Mouse (Mus musculus) inflammation-experienced regulatory T-cells, adult 6 months (primary cell): ENCODE measurements at regions not wholly inside any gene's neighbourhood (a gene's known extent, or its start where the extent isn't known, plus 50 kb on each side); places are given as distances from the start of the nearest gene placed in this dataset.

ENCODE experiments used
- ATAC-seq: one replicate; pipeline ENCODE4 v1.8.0; 2017

DNA sequence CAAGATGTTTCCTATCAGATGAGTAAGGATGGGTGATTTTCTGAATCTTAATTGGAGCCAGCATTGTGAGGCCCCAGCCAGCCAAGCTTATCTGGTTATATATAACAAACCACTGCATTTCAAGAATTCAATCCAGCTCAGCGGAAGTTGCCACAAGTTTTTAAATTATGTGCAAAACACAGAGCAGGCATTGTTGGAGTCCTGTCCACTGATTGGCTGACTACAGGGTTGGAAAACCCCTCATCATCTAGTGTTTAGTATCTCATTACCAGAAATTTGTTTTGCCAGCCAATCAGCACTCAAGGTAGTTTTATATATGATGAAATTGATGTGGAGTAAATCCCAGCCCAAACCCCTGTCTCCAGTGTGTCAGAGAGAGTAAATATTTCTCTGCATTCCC lies 578.5 kb upstream of the Intu start:
- no peak for ATAC-seq

DNA sequence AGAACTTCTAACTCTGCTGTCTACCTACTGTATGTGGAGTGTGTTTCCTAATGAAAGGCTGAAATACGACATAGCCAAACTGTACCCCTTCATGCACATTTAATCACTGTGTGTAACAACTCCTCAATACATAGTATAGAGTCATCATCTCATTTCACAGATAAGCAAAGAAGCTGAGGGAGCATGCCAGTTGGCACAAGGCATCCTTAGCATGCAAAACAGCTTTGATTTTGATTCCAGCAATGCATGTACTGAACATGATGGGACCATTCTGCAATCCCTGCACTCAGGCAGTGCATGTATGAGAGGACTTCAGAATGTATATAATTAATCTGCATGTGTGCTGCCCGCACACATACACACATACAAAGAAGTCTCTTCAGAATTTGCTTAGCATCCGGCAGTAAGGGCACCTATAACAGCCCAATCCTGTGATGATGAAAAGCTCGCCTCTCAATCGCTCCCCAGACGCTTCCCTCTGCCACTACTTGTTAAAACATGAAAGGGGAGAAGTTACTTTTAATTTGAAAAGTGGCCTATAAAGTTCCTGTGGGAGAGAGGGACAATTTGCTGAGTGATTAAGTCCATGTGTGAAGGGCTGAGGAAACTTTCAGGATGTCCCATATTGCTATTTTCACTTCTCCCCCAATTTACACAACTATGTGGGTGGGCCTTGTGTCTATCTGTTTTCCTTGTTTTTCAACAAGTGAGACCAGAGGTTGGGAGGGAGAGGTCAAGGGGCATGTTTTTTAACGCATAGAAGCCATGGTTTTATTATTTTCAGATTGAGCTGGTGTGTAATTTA lies 569.0 kb upstream of the Intu start:
- no peak for ATAC-seq

DNA sequence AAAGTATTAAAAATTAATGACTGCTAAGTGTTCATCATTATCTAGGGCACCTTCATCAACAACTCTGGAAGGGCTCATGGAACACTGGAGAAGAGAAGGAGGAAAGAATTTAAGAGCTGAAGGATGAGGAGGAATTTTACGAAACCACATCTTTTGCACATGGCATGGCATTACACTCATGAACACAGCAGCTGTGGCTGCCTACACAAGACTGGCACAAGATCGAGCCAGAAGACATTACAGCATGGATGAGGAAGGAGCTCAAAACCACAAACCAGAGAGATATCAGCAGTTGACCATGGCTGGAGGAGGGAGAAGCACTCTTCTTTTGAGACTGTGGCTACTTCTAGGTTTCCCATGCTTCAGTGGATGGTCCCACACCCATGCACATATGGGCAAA lies 565.7 kb upstream of the Intu start:
- no peak for ATAC-seq

DNA sequence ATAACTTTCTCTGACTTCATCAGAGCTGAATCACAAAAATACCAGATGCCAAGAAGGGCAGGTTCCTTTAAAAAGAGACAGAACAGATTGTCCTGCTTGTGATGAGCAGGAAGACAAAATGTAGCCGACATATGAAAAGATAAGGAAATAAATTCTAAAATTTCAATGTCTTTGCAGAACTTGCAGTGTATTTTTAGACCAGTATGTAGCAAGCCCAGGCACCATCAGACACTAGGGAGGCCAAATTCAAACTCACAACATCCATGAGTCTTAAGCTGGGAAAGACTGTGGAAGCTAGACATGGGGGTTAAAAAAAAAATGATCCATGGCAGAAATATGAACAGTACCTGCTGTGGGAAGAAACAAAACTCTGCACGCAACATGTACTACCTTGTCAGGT lies 564.7 kb upstream of the Intu start:
- ATAC-seq, result no peak

DNA sequence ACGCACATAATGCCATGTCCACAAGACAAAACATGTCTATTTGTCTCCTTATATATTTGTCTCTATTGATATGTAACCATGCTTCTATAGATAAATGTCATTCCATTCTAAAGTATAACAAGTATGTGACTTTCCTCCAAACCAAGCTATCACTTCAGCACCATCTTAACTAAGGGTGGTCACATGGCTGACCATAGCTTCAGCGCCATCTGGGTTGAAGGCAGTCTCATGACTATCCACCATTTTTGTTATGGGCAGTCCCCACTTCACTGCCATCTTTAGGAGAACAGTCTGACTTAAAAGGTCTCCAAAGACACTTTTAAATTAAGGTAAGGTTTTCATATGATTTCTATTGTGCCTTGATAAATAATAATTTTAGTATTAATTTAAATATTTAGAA lies 554.1 kb upstream of the Intu start:
- ATAC-seq, result no peak

DNA sequence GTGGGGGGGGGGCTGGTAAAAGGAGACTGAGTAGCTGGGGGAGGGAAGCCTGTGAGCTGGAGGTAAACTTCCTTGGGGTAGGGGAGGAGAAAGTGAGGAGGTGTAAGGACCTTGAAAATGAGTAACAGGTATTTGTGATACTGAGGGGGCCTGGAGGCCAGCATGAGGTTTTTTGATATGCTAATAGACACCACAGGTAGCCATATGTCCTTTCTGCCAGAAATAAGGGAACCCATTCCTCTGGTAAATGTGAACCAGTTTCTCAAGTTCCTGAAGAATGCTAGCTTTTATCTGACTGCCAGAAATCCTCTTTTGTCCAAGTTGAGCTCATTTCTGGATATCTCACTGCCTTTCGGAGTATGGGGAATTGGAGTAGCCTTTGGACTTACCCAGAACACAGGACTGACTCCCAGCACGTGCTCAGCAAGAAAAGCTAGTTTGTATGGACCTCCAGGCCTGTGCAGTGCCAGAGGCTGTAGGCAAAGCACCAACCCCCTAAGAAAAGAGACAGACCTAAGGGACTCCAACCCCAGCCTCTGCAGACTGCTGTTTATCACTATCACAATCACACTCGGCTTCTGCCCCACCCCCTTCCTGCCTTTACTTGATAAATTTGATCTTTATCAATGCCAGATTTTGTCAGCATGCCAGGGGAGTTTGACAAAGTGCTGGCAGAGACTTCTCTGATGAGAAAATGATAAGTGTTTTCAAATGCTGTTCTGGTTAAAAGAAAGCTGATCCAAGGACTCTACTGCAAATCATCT lies 552.0 kb upstream of the Intu start:
- peak; percentile 50 for ATAC-seq

DNA sequence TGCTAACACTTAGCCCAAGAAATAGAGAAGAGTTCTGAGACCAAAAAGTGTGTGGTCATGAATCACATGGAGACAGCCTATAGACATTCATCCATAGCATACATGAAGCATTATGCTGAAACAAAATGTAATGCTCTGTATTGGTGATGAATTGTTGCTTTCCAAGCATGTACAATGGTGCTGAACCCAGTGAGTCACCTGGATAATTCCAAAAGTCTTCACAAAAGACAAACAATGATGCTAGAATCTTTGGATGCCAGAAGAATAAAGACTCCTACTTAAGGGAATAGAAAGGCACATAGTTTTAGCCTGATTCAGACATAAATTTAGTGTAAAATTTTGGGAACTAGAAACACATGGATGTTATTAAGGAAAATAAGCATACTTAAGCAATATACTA lies 548.4 kb upstream of the Intu start:
- ATAC-seq, result no peak

DNA sequence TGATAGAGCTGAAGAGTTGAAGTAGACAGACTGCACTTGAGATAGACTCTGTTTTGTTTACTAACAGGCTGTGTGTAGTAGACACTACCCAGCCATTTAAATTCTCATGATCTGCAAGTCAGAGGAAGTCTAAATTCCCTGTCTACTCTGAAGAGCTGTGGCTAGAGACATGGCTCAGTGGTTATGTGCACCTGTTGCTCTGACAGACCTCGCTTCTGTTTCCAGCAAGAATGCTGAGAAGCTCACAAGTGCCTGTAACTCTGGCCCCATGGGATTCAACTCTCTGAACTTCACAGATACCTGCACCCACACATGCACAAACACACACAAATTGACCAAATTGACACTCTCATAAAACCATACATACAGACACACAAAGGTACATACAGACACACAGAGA lies 543.4 kb upstream of the Intu start:
- ATAC-seq, result no peak

DNA sequence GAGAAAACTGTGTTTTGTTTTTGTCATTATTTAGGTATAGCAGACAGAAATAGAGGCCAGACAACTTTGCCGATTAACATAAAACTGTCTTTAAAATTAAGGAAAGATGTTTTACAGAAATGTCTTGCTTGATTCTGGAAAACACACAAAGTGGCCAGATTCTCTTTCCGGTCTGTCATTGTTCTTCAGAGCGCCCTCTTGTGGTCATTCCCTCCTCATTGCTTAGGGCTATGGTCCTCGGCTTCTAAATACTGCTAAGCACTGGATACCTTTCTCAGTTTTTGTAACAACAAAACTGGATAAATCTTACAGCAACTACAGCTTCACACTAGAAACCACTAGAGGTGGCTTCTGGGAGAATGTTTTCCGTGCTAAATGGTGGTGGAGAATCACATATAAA lies 532.5 kb upstream of the Intu start:
- ATAC-seq, result no peak

DNA sequence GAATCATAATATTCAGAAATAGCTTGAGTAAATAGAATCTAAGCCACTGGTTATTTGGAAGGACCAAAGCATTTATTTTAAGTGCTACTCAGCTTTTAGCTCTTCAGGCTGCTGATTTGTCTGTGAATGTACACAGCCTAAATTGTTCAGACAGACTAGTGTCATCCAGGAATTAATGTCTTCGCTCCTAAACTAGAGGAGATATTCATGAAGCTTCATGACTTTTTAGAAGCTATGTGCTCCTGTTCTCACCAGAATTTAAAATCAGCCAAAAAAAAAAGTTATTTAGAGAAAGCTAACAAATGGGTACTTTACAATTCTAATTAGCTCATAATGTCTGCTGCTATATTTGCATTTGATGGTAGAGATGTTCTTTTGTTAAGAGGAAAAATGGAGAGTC lies 531.2 kb upstream of the Intu start:
- no peak for ATAC-seq

DNA sequence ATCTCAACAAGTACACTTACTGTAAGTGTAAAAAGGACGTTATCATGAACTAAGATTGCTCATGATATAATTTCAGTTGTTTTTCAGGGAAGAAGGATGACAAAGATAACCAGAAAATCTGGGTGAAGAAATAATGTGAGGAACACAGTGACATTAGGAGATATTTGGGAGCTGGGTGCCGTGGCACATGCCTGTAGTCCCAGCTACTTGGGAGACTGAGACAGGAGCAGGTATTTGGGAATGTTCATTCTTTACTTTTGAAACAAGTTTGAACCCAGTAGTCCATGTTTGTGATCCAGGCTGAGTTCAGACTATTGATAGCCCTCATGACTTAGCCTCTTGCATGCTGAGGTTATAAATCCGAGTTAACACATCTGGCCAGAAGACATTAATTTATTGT lies 528.2 kb upstream of the Intu start:
- ATAC-seq, result no peak

DNA sequence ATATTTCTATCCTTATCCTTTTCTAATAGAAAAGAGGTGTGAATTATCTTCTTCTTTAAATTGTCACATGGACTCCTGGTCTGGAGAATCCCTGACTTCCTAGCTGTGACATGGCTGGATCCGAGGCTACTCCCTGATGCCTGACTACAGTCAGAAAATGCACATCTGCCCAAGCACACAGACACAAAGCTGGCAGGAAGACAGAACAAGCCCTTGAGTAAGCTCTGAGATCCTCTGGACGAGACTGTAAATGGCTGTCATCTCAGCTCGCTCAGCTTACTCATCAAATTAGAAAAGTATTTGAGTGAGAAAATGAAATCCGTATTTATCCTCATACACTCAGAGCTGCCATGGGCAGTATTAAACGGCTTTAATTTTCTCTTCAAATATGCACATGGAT lies 521.0 kb upstream of the Intu start:
- ATAC-seq, result no peak

DNA sequence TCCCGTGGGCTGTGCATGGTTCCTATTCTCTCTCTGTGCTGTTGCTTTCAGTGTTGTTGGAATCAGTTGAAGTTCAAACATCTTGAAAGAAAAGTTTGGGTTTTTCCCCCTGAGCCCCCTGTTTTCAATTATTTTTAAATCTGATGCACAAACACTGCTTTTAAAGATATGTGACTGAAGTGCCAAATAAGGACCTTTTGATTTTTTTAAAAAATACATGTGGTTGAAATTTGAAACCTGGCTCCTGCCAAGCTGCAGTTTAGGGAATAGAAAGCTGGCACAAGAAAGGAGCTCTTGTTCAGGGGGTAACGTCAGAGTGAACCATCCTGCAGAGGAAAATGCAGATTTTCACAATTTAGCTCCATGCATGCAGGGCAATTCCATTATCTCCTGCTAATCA lies 509.4 kb upstream of the Intu start:
- ATAC-seq, result no peak

DNA sequence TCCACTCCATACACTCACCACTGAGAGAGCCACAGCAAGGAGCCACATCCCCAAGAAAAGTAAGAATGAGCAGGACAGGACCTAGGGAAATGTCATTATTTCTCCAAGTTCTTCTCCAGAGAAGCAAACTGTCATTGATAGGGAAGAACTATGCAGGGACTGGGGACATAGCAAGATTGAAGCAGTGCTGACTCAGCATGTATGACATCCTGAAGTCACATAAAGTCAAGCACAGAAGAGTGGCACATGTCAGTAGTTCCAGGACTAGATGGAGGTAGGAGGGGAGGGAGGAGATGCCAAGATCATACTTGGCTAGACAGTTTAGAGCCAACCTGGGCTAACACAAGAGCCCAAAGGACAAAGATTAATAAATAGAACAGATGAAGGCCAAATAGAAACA lies 503.4 kb upstream of the Intu start:
- no peak for ATAC-seq

DNA sequence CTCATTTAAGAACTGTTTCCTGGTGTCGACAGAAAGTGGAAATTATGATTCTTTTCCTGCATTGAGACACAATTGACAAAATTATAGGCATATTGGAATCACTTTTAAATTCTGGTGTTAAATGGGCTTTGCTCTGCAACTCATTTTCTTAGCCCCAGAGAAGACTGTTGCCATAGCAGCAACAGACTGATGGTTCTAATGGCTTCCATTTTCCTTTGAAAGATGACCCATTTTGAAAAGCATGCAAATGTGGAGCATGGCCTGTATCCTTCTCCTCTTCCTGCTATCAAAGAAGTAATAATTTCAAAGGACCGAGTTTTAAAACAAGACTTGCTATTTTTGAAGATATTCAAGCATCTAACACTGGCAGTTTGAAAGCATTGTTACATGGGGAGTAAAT lies 494.9 kb upstream of the Intu start:
- no peak for ATAC-seq

DNA sequence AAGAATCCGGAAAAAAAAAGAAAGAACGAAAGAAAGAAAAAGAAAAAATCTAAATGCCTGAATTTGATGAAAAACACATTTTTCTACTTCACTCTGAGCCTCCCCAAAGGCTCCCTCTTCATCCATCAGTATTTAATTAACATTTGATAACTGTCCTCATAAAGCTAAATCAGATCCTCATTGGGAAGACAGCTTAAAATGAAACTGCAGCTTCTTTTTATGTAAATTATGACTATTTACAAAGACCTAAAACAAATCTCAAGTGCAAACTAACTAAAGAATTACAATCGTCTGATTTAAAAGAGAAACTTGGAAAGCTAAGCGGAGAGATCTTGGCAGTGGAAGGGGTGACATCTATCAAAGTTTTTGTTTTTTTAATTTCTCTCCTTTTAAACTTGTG lies 481.4 kb upstream of the Intu start:
- ATAC-seq, result no peak

DNA sequence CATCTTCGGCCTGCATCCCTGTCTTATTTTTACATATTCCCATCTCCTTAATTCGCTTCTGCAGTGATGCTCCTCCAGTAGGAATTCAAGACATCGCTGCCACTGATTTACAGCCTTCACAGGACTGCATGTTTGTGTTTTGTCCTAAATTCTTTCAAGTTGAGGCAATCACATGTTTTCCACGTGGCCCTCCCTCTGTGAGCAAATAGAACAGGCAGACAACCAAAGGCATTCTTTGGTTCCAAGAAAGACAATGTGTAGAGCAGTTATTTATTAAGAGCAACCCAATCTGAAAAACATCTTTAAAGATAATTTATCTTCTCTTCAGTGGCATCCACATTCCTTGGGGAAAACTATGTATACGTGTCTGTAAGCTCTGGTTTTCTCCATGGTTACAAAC lies 472.8 kb upstream of the Intu start:
- no peak for ATAC-seq

DNA sequence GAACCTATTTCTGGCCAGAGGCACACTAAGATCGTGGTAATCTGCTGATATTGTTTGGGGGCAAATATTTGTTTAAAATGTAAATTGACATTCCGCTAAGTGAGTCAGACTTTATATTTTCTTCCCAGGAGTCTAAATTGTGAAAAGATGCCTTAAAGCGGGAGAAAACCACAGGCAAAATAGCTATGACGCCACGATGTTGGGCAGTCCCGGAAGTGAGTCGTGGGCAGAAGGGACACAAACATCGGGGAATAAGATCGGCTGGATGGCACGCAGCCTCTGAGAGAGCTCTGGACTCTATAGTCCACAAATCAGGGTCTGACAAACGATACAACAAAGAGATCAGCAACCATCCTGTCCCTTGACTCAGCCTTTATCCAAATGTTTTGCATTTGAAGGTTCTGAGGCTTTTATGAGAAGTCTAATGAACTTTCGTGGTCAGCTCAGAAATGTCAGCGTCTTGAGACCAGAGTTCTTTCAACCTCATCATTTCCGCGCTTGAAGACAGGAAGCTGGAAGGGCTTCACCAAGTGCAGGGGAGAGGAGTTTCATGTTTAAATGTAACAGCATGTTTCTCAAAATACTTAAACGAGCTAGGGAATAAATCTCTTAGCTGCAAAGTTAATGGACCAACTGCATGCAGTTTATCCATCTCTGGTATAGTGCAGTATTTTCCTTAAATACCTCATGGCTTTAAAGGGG lies 472.2 kb upstream of the Intu start:
- no peak for ATAC-seq

DNA sequence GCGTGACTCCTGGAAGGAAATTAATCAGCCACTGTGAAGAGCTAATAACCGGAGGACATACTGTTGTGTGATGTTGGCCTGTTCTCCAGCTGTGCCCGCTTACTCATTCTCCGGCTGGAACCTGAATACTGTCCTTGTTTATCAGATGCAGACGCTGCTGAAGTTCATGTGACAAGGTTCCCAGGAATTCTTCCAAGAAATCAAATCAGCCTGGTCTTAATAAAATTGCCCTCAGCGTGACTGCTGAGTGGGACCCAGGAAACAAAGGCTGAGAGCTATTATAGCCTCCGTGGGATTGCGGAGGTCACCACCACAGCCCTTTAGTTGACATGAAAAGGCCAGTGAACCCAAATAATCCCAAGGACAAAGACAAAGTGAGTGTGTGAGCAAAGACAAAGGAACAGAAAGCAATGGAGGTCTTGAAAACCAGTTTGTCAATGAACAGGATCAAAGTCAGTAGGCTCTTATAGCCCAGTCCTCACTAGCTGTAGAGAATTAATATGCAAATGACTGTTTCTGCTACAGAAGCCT lies 460.9 kb upstream of the Intu start:
- no peak for ATAC-seq

DNA sequence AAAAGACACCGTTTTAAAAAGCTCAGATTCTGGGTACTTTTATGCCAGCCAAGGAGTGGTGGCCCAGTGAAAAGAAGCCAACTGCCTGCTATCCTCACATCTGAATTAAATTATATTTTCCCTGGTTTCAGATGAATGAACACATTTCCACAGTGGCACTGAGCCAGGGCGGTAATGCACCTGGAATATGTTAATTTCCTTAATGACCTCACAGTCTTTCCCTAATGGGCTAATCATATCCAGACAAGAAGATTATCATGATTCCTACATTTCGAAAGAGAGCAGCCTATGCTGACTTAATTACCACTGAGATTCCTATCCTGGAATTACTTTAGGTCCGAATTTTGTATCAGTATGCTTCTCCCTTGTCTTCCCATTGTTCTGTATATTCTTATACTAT lies 454.3 kb upstream of the Intu start:
- no peak for ATAC-seq

DNA sequence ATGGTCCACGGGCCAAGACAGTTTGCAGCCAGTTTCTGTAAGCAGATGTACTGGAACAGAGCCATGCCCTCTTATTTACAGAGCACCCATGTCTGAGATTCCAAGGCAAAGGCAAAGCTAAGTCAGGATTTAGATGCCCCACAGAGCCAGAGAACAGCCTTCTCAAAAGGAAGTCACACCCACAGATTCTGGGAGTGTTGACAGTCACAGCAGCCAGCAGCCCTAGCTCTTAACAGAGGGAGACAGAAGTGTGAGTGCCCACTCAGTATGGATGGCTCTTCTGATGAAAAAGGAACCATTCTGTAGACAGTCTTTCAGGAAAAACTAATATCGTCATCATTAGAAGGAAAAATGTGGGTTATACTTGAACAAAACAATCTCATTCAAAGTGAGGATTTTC lies 446.0 kb upstream of the Intu start:
- no peak for ATAC-seq

DNA sequence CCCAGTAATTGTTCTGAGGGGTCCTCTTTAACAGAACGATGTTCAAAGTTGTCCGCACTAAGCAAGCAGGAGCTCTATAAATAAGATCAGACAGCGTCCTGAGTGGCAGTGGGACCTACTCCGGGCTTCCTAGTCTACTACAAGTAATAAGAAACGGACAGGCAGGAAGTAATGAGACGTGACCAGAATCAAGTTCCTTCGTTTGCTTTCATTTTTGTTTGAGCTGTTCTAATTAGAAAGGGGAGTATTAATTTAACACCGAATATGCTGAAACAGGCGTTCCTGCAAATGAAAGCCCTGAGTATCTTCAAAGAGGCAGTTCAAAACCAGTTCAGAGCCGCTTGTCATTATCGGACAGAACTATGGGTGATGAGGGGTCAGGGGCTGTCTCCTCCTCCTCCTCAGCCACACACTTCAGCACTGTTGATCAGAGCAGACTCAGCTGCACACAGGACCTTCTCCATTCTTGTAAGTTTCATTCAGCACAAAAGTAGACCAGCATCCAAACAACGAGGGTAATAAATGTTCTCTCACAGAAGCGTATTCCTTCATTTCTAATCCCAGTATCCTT lies 439.2 kb upstream of the Intu start:
- ATAC-seq, result no peak

DNA sequence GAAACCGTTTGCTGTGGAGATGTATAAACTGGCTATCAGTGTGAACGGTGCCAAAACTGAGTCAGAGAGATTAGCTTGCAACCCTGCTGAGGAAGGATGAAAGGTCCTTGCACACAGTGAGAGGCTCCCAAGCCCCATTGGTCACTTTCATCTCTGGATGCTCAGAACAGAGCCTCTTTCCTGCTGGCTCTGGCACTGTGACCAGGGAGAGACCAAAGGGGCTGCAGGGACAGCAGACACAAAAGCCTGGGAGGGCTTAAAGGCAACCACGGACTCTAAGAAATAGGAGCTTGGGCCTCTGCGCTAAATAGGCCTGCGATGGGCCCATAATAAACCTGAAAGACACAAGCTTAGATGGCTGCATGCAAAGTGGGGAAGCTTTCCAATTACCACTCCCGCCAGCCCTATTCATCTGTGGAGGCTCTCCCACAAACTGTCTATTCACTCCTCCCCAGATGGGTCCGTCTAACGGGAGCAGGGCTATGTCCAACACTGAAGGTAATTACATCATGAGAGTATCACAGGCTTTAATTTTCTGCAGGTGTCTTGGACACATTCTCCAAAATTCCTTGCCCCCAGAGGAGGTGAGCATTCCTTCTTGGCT lies 438.2 kb upstream of the Intu start:
- no peak for ATAC-seq
